Mouse (Mus musculus) C2C12 (cell line): ENCODE results near the gene Cdk14.

Source experiments
- CEBPB ChIP-seq: IDR thresholded peaks from one replicate; pipeline ENCODE4 v1.6.1; 2011; ENCODE audit warnings: low read depth, mild to moderate bottlenecking, control low read depth, moderate library complexity
- CTCF ChIP-seq: IDR thresholded peaks from one replicate; pipeline ENCODE4 v1.5.1; 2011; ENCODE audit not compliant: control insufficient read depth, insufficient read depth, insufficient read length
- FOSL1 ChIP-seq: IDR thresholded peaks from one replicate; pipeline ENCODE4 v1.8.0; 2011; ENCODE audit warnings: mild to moderate bottlenecking, low read length; ENCODE audit not compliant: poor library complexity, insufficient read depth, severe bottlenecking
- MAX ChIP-seq: IDR thresholded peaks from one replicate; pipeline ENCODE4 v1.6.1; 2011; ENCODE audit warnings: mild to moderate bottlenecking, control low read depth
- MYOG ChIP-seq: IDR thresholded peaks from one replicate; pipeline ENCODE4 v1.6.1; 2011; ENCODE audit not compliant: control insufficient read depth, insufficient read length; ENCODE audit errors: extremely low read depth
- USF1 ChIP-seq: IDR thresholded peaks from one replicate; pipeline ENCODE4 v1.6.1; 2011; ENCODE audit warnings: low read depth, mild to moderate bottlenecking, control low read depth, moderate library complexity

DNA sequence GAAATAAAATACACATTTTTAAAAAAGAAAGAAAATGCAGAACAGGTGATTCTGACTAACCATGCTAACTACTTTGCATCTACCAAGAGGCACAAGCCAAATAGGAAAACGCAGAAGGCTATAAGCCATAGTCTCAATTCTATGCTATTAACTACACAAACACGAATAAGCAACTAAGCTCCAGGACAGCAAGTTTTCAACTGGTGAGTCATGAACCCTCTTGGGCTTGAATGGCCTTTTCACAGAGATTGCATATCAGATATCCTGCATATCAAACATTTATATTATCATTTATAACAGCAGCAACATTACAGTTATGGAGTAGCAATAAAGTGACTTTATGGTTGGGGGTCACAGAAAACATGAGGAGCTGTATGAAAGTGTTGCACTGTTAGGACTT, 256.3 kb downstream of the Cdk14 start:
- TF ChIP-seq CTCF, result no peak
- no peak for TF ChIP-seq CEBPB
- TF ChIP-seq USF1, result no peak
- TF ChIP-seq MAX, result no peak
- TF ChIP-seq MYOG, result no peak
- TF ChIP-seq FOSL1, result no peak
